Mouse (Mus musculus) A20 (cell line): ENCODE measurements around the gene Pim3.

Source experiments
- DNase-seq: peaks from one replicate; pipeline ENCODE4 v3.0.0-alpha.2; 2011; ENCODE audit warnings: low read depth, low spot score

Gene Pim3

DNA sequence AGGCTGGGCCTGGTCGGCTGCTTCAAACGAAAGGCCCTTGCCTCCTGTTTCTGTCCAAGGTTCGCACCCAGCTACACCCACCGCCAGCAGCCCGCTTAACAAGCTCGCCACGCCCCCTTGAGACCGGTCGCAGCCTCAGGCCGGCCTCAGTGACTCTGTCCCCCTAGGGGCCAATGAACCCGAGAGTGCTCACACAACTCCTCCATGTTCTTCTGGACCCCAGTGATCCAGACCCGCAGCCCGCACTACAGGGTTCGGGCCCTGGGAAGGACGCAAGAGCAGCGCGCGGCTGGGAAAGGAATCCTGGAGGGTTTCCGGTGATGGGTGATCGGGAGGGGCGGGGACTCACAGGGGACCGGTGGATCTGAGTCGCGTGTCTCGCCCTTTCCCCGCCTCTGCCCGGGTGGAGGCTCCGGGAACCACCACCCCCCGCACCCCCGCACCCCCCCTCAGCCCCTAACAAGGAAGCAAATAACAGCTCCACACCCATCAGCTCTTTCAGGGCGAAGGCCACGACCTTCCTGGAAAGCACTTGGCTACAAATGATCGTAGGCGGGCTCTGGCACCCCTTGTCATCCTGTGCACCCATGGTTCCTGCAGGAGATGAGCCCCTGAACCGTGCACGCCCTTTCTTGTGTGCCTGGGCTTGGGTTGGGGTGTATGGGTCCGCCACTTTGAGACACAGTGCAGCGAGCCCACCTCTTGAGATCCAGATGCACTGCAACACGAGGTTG lies 24.6 kb upstream of the Pim3 start:
- peak; percentile 73 for DNase-seq

DNA sequence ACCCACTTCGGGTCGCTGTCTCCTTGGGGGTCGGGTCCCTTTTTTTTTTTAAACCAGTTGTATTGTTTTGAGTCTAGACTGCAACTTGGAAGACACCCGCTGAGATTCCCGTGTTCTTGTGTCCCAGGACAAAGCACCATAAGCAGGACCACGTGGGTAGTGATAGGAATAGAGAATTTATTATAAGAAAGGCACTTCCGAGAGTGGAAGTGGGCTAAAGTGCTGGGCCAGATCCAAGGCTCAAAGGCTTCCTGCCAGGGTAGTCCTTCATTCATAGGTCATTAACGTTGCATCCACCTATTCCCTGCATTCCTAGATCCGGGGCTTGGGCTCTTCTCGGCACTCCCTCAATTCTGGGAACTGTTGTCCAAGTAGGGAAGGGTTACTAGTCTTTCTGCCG lies 24.0 kb upstream of the Pim3 start:
- DNase-seq, result no peak

DNA sequence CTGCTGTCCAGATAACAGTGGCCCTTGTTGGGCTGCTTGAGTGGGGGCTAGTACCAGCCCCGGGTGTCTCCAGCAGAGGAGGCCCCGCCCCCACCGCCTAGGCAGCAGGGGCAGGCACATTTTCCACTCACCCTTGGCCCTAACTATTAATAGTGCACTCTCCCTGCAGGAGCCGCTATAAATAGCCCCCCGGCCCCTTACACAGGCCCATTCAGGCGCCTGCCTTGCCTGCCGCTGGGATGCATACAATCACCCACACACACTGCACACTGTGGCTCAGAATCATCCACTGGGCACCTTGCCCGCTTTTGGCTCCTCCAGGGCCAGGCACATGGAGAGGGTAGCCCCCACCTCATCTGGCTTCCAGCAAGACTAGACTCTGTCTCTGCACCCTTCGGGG lies 22.7 kb upstream of the Pim3 start:
- DNase-seq, result no peak

DNA sequence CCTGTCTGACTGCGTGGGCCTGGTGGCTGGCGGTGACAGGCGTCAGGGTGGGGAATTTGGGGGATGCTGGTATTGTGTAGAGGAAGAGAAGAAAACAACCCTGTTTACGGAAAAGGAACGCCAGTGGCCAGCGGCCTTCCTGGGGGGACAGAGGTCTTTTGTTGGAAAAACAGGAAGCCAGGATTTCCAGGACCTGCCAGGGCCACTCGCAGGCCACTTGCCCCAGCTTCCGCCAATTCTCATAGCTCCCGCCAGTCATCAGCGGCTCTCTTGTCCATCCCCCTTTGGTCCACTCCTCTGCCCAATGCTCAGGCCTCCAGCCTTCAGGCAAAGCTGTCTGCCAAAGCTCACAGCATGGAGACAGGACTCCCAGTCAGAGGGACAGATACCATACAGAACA lies 21.9 kb upstream of the Pim3 start:
- DNase-seq, result no peak

DNA sequence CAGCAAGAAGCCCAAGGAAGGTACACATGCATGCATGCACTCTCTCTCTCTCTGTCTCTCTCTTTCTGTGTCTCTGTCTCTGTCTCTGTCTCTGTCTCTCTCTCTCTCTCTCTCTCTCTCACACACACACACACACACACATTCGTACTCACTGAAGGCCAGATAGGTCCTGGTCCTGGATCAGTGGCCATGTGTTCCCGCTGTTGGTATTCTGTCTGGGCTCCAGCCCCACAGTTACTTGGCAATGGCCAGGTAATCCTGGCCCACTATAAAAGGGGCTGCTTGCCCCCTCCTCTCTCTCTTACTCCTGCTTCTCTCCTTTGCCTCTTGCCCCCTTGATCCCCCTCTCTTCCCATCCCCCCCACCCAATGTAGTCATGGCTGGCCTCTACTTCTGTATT lies 20.8 kb upstream of the Pim3 start:
- DNase-seq, result no peak

GRCm38 (mm10) chr15:88841580-88842299 lies 20.2 kb upstream of the Pim3 start:
- no peak for DNase-seq

GRCm38 (mm10) chr15:88842300-88842673 lies 19.7 kb upstream of the Pim3 start:
- DNase-seq, result no peak

DNA sequence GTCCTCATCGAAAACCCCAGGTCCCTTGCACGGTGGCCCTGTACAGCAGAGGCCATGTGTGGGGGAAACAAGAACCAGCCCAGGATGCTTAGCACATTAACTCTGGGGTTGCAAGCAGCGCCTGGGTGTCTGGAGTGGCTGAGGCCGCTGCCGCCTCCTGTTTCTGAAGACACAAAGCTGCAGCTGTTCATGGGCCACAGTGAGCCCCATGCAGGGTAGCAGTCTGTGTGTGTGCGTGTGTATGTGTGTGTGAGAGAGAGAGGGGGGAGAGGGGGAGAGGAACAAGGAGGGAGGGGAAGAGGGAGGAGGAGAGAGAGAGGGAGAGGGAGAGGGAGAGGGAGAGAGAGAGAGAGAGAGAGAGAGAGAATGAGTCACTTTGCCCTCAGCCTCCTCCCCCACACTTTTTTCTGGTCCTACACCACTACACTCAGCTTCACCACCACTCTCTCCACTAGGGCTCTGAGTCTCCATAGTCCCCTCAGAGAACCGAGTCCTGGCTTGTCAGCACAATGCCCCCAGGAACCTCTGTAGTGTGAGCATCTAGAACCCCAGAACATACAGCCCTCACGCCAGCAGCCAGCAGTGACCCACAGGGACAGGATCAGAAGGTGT lies 18.4 kb upstream of the Pim3 start:
- no peak for DNase-seq

DNA sequence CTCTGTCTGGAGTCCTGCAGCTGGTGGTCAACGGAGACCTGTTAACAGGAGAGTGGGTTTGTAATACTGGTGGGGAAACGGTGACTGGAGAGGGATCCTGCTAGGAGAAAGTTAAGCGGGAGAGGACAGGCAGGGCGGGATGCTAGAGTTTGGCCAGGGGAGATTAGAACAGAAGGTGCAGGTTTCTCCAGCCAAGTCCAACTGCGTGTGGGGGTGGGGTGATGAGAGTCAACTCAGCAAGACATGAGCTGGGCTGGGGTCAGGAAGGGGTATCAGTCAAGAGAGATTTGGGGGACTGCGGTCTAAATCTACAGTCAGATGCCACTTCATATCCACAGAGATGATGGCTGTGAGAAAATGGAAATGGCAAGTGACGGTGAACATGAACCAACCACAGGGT lies 17.0 kb upstream of the Pim3 start:
- no peak for DNase-seq

DNA sequence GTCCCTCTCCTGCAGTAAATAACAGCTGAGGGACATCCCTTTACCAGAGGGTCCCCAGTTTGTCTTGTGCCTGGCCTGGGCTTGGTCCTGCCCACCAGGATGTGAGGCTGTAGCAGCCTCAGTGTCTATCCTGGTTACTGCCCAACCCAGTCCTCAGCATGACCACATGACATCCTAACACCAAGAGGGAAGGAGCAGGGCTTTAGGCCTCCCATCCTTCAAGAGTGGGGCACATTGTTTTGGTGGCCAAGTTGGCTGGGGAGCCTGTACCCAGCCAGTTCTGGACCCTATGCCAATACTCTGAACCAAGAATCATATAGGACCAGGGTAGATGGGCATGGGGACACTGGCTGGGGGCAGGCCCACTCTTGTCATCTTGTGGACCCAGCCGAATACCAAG lies 13.3 kb upstream of the Pim3 start:
- no peak for DNase-seq

DNA sequence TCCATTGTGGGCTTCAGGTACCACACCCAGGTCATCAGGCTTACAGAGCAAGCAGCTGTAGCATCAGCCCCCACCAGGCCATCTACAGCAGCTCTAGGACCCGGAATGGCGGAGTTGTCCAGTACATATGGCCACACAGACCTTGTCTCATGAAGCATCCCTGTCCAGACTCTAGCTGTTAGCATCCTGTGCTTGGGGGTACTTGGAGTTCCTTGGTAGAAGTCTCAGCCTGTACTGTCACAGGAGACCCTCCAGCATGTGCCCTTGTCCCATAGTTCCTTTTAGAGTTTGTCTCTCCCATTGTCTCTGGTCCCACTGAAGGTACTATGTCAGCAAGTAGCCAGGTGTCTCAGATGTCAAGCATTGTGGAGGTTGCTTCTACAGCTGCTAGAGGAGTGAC lies 12.4 kb upstream of the Pim3 start:
- no peak for DNase-seq

DNA sequence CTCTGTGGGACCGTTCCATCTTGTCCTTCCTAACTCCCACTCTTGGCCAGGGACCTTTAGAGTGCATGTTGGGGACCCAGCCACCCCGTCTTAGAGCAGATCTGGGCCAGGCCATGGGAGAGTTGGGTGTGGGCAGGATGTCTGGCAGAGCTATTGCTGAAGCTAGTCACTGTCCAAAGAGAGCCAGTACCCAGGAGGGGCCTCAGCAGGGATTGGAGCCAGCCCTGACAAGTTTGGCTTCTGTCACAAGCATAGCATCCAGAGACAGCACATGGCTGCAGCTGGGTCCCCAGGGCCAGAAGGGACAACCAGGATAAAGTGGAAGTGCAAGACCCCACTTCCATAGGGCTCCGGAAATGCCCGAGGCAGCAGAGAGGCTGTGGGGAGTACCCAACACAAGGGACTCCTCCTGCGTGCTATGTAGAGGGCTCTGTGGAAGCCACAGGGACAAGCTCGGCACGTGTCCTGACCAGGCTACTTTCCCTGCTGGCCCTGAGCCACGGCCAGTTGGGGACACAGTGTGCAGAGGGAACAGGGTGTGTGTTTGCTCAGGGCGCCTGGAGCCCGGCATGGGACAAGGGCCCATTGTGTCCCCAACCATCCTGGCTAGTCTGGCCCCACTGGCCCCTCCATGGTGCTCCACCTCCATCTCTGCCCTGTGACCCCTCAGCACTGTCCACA lies 11.7 kb upstream of the Pim3 start:
- DNase-seq, result no peak

GRCm38 (mm10) chr15:88851076-88851475 lies 10.9 kb upstream of the Pim3 start:
- no peak for DNase-seq

GRCm38 (mm10) chr15:88851507-88852149 lies 10.4 kb upstream of the Pim3 start:
- no peak for DNase-seq

DNA sequence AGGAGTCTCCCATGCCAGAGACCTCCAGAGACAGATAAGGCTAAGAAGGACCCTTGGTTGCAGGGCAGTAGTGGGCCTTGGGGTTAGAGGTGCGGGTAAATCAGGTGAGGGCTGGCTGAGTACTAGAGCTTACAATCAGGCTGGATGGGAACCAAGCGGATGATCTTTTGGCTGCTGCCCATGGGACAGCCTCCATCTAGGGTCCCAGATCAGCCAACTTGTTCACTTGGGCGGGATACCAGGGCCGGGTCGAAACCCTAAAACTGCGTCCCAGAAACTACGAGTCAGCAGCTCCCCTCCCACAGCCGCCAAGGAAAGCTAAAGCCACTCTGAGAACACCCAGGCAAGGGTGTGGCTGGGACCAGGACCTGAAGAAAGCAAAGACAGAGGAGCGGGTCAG lies 8.9 kb upstream of the Pim3 start:
- DNase-seq, result no peak

GRCm38 (mm10) chr15:88854119-88854968 lies 7.6 kb upstream of the Pim3 start:
- DNase-seq, result no peak

GRCm38 (mm10) chr15:88854969-88855830 lies 6.8 kb upstream of the Pim3 start:
- DNase-seq, result no peak

- no peak for DNase-seq
These were observed 6.0 kb upstream of the Pim3 start for GRCm38 (mm10) chr15:88855896-88856417.

GRCm38 (mm10) chr15:88856613-88857012 lies 5.4 kb upstream of the Pim3 start:
- no peak for DNase-seq

DNA sequence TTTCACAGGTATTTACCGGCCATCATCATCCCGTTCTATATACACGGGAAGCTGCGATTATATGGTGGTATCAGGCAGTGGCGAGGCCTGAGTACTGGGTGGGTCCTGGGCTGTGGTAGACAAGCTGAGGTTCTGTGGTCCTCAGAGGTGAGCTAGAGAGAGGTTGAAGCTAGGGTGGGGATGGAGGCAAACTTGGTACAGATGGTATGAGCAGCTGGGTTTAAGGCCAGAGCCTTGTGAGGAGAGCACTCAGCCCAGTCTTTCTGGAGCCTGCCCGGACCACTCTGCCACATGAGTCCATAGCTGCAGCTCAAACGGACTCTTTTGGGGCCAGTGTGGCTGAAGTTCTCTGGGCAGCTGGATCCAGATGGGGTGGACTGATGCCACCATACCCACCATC lies 4.6 kb upstream of the Pim3 start:
- DNase-seq, result no peak
